Mouse (Mus musculus) brain, embryonic 18.5 days (tissue): ENCODE results near the gene Fem1b.

Source experiments
- DNase-seq: peaks from one replicate; pipeline ENCODE4 v3.0.0-alpha.2; 2012; ENCODE audit warnings: low read depth, low spot score

The Fem1b gene

DNA sequence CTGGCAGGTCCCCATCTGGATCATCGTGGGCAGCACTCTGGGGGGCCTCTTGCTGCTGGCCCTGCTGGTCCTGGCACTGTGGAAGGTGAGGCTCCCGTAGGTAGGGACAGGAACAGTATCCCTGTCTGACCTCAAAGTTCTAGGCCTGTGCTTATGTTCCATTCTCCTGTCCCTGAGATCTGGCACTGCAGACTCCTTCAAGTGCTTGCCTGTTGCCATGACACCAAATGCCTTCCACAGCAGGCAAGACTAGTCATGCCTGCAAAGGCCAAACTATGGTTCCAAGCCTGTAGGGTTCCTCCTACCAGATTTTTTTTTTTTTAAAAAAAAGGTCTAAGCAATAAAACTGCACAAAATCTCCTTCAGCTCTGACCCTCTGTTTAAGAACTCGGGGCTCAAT lies 29.8 kb downstream of the Fem1b start:
- no peak for DNase-seq

DNA sequence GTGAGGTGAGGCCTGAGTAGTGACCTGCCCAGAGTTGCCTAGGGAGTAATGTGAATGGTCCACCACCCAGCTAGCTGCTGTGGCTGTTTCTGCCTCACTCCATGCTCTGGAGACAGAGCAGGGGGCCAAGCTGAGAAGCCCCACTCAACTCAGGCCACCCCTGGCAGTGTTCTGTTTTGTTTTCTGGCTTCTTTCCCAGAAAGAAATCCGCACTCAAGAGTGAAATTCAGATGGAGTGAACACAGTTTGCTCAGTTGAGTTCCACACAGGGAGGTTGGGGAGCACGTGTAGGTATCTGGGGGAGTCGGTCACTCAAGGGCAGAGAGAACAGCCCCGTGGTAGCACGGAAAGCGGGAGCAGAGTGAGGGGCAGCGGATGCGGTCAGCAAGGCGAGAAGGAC lies 33.0 kb downstream of the Fem1b start:
- no peak for DNase-seq

DNA sequence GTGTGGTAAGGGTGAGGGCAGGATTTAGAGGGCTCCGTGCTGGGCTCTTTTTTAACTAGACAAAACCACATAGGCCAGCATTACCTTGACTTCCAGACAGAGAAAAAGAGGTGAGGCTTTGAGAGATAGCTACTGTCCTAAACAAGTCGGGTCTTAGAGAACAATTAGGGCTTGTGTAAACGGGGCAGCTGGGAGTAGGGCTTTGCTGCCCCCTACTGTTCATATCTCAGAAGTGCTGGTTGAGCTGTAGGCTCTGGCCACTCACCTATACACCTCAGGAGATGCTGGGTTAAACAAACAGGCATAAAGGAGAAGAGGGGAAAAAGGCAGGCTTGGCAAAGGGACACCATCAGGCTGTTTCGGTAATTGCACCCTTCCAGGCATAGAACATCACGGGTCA lies 34.3 kb downstream of the Fem1b start:
- no peak for DNase-seq

DNA sequence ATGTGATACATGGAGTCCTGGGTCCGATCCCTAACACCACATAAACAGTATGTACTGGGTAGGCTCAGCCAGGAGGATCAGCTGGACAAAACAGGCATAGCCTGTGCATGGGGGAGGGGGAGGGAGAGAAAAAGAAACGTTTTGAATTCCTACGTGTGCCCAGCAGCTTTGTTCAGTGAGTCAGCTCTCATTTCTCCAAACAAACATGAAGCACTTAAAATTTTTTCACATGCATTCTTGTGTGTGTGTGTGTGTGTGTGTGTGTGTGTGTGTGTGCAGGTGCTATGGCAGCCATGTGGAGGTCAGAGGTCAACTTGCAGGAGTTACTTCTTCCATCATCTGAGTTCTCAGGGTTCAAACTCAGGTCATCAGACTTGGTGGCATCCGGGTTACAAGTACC lies 36.3 kb downstream of the Fem1b start:
- DNase-seq: no peak

DNA sequence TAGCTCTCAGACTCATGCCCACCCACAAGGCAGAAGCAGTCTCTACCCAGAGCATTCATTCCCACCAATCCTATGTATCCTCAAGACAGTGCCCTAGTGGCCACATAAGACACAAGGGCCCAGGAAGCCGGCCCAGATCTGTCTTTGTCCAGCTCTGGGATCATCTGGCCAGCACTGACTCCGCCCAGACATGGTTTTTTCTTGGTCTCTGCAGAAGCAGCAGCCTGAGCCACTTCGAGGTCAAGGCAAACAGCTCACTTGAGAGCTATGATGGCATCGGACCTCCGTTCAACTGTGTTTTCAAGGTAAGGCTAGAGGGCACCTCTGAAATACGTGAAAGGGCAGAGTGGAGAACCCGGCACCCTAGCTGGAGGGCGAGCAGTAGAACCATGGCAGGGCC lies 39.0 kb downstream of the Fem1b start:
- DNase-seq: no peak

DNA sequence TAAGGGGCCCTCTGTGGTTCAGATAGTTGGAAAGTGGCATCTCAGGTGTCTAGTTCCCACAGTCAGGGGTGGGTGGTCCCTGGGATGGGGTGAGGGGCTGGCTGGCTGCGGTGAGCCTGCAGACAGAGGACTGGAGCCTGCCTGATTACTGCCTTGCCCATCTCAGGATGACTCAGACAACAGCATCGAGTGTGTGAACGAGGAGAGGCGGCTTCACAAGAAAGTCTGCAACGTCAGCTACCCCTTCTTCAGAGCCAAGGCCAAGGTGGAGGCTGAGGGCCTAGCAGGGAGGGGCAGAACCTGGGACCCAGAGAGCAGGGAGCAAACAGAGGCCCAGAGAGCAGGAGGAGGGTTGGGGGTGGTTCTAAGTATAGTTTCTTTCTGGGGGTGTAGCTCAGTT lies 43.4 kb downstream of the Fem1b start:
- DNase-seq: no peak

DNA sequence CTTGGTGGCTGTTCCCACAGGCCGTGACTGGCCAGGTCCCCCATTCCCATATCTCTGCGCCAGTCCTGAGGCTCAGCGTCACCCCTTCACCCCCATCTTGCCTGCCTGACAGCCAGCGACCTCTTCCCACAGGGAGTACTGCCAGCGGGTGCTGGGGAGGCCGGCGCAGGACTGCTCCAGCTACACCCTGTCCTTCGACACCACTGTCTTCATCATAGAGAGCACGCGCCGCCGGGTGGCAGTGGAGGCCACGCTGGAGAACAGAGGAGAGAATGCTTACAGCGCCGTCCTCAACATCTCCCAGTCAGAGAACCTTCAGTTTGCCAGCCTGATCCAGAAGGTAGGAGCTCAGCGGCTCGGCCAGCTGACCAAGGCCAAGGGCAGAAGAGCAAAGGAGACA lies 44.3 kb downstream of the Fem1b start:
- DNase-seq: no peak

DNA sequence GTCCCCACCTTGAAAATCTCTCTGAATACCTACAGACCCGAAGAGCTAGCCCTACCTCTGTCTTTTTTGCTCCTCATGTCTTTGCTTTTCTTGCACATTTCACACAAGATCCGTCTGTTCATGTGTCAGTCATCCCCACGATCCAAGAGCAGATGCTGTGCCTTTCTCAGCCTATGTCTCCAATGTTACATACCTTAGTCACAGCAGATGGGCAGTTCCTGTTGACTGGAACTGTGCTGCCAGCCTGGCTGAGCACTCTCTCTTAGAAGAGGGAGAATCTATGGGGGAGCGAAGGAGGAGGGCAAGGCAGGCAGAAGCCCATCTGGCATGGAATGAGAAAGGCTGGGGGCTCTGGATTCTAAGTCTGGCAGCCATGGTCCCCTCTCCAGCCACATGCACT lies 46.4 kb downstream of the Fem1b start:
- no peak for DNase-seq

DNA sequence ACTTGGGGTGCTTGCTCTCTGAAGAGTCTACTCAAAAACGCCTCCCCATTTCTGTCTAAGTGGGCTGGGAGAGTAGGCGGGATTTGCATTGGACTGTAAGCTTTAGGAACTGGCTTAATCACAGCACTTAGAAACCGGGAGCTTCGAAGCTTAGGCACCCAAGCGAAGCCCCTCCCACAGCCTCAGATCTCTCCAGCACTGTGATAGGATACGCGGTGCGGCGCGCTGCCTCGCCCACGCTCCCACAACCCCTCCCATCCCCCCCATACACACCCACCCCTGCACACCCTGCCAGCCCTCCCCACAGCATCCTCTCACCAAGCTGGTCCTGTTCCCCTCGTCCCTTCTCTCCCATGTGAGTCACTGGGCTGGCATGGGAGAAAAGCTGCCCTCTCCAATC lies 48.3 kb downstream of the Fem1b start:
- no peak for DNase-seq

DNA sequence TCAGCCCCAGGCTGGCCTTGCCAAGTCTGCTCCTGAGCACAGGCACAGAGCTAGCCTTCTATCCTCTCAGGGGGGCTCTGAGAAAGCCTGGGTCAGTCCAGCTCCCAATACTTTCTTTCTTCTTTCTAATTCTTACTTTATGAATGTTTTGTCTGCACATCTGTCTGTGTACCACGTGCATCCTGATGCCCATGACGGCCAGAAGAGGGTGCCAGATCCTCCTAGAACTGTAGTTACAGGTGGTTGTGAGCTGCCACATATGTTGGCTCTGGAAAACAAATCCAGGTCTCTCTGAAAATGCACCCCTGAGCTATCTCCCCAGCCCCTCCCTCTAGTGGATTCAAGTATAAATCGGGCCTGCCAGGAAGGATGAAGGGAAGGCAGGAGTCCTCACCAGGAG lies 52.1 kb downstream of the Fem1b start:
- DNase-seq: no peak

DNA sequence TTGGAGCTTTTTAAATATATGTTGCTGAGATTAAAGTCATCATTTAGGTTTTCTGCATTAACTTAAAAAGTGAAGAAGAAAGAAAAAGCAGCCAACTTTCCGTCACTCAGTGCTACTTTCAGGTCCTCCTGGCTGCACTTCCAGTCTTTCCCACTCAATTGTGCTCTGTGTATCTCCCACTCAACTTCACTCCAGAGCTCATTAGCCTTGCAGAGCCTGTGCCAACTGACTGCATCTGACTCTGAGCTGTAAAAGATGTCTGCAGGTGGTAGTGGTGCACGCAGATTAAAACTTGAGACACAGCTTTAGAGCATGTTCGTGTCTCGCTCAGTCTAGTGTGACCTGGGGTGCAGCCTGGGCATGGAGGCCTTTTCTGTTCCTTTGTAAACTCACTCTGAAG lies 53.4 kb downstream of the Fem1b start:
- DNase-seq: no peak

DNA sequence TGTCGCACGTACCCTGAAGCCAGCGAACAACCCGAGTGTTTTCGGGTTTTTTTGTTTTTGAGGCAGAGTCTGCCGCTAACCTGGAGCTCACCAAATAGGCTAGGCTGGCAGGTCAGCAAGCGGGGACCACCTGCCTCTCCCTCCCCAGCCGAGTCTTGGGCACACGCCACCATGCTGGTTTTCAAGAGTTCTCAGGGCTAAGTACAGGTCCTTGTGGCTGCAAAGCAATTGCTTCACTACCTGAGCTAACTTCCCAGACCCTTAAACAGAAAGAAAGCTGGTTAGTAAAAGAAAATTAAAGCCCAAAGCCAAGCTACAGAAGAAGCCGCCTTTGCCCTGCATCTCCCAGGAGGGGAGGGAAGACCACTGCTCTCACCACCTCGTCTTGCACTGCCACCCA lies 61.4 kb downstream of the Fem1b start:
- no peak for DNase-seq

DNA sequence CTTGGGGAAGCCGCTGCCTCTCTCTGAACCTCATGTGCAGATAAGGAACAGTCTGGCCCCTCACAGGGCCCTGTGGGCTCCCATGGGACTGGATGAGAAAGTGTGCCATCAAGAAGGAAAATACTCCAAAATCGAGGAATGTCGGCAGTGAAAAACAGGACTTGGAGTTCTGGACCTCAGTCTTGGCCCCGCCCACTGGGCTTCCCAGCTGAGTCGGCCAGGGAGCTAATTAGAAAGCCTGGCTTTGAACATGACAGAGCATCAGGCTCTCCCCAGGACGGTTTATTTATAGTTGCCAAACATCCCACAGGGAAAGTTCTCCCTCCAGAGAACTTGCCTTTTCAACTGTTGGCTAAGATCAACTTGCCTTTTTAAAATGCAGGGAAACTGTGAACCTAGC lies 62.1 kb downstream of the Fem1b start:
- no peak for DNase-seq

DNA sequence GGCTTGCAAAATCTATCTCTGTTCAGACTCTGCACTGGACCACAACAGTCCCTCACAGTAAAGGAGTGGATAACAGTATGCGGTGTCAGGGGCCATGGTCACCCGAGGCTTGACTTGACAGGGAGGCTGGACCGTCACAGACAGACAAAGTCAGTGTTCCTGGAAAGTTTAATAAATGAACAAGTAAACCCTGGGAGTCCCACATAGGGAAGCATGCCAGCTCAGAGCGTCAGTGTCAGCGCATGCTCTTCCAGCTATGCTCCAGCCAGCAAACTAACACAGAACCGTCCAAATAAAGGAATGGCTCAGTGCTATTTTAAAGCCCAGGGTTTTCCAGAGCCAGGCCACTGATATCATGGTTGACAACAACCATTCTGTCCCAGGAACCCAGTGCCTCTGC lies 65.1 kb downstream of the Fem1b start:
- DNase-seq: no peak

DNA sequence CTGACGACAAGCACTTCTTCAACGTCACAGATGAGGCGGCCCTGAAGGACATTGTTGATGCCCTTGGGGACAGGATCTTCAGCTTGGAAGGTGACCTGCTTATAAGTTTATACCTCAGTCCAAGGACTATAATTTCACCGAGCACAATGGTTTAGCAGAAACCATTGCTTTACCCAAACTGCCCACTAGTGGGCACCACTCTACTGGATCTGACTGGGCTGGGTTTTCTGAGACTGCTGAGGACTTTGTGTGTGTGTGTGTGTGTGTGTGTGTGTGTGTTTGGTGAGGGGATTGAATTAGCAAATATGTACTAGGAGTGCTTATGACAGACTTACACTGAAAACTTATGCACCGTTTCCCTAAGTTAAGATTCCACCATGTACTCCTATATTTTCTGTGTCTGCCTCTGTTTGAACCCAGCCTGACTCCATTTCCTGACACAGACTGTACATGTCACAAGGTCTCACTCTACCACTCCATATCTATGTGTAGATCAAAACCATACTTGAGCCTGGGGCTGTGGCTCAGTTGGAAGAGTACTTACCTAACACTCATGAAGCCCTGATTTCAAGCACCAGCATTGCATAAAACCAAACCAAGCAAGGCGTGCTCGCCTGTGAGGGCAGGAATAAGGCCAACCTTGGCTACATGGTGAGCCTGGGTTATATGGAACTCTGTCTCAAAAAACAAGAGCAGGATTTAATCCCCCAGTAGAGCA lies 67.0 kb downstream of the Fem1b start:
- DNase-seq: no peak
